8 mouse cellular contexts compared by ENCODE assay signal in the genomic region with DNA sequence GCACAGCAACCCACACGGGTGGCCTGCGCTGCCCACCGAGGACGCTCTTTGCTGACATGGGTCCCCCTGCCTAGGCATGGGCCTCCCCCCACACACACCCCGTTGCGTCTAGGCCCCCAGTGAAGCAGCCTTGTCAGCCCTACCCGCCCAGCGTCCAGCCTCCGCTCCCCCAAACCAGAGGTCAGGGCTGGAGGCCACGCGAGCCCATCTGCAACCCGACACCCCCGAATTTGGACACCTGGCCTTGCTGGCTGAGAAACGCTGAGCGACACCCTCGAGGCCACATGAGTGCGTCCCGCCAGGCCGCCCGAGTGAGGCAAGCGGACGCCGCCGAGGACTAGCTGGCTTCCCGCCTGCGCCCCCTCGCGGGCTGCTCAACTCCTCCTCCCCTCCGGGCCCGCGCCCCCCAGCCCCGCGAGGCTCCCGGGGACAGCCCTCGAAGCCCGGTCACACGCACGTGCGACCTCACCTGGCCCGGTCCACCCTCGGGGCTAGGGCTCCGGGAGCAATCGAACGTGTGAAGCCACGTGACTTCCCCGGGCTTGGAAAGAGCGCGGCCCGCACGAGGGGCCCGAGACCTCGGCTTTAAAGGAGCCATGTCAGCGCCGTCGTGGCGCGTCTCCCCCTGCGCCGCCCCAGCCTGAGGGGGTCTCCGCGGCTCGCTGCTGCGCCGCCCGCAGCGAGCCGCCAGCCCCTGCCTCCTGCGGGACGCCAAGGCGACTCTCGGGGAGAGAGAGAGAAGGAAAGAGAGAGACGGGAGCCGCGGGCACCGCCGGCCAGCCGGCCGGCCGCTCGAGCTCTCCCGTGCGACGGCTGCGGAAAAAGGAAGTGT. TPM values are rescaled to one million over a fixed set of nuclear protein-coding genes. Genes with fewer than 3 reads are reported as not detected.
DNase-seq lines count a peak whose midpoint lies in the region; ATAC-seq and TF ChIP-seq lines count a peak whose summit lies in the region.

No protein-coding gene starts in this region.

- H3K4me3 ChIP-seq in embryonic facial prominence, embryonic 10.5 days: peak overlapping the region; percentile 57
- H3K4me3 ChIP-seq in heart, embryonic 12.5 days: peak overlapping the region; percentile 64
- peak overlapping the region; percentile 47 for H3K4me3 ChIP-seq in kidney, embryonic 14.5 days (ENCODE audit: low read length)
- H3K4me3 ChIP-seq in liver, embryonic 14.5 days (ENCODE audit: insufficient read depth in 1 of 2, low read depth in 2 of 2, low read length in 2 of 2): peak overlapping the region in 1 of 2 experiments; percentile 19; a peak in 2 of 4 replicates
- H3K4me3 ChIP-seq in olfactory bulb, adult 2 months (ENCODE audit: insufficient read depth, low read depth, low read length): peak overlapping the region; percentile 65

- no peaks in the 10 kb centered on the region for H3K36me3 ChIP-seq in embryonic facial prominence, embryonic 10.5 days (replicated peaks)
- no peaks in the 10 kb centered on the region for H3K36me3 ChIP-seq in heart, embryonic 12.5 days
- H3K36me3 ChIP-seq in kidney, embryonic 14.5 days (ENCODE audit: control insufficient read depth, insufficient read depth, low read length): no peaks in the 10 kb centered on the region
- H3K36me3 ChIP-seq in liver, embryonic 14.5 days (replicated peaks; ENCODE audit: control insufficient read depth, insufficient read depth, low read depth): no peaks in the 10 kb centered on the region

- TF ChIP-seq POLR2A in olfactory bulb, adult 2 months (IDR thresholded peaks at IDR 0.05; ENCODE audit: insufficient read depth, low read depth, low read length): no peak

- peak; percentile 22; the same call in 1 of the 2 replicates for ATAC-seq in heart, embryonic 12.5 days (ENCODE audit: insufficient number of reproducible peaks, low FRiP score)
- ATAC-seq in kidney, embryonic 14.5 days (ENCODE audit: low FRiP score, low TSS enrichment): peak; percentile 44
- ATAC-seq in liver, embryonic 14.5 days (ENCODE audit: insufficient read depth): no peak

- H3K9me3 ChIP-seq in embryonic facial prominence, embryonic 10.5 days: no peaks in the 10 kb centered on the region
- H3K9me3 ChIP-seq in heart, embryonic 12.5 days (replicated peaks): no peaks in the 10 kb centered on the region
- no peaks in the 10 kb centered on the region for H3K9me3 ChIP-seq in kidney, embryonic 14.5 days (ENCODE audit: control insufficient read depth, low read length)
- no peaks in the 10 kb centered on the region for H3K9me3 ChIP-seq in liver, embryonic 14.5 days (ENCODE audit: control insufficient read depth, low read length)

- DNase-seq in right cerebral cortex, adult 18-20 months: peak; percentile 32
- no peak for DNase-seq in right cerebral cortex, postnatal 36 days (ENCODE audit: low spot score in 2 of 2)
- DNase-seq in embryonic facial prominence, embryonic 10.5 days (ENCODE audit: low spot score): peak; percentile 72
- DNase-seq in liver, embryonic 14.5 days (ENCODE audit: low read depth in 3 of 3, low spot score in 3 of 3): no peak
- DNase-seq in adipocyte (ENCODE audit: low spot score): no peak

- H3K4me1 ChIP-seq in embryonic facial prominence, embryonic 10.5 days: peaks cover 28% of the 10 kb centered on the region
- H3K4me1 ChIP-seq in heart, embryonic 12.5 days (replicated peaks): peaks cover 23% of the 10 kb centered on the region
- peaks cover 11% of the 10 kb centered on the region for H3K4me1 ChIP-seq in kidney, embryonic 14.5 days (ENCODE audit: control insufficient read depth, insufficient read depth, low read length)
- H3K4me1 ChIP-seq in liver, embryonic 14.5 days (replicated peaks; ENCODE audit: control insufficient read depth in 2 of 2, insufficient read depth in 2 of 2, low read length in 1 of 2): no peaks in the 10 kb centered on the region
- peaks cover 20% of the 10 kb centered on the region for H3K4me1 ChIP-seq in olfactory bulb, adult 2 months (ENCODE audit: control insufficient read depth, insufficient read depth, low read length)

- no peak for TF ChIP-seq EP300 in liver, embryonic 14.5 days (IDR thresholded peaks at IDR 0.05; ENCODE audit: low read depth)

- peaks cover 89% of the 10 kb centered on the region for H3K27me3 ChIP-seq in embryonic facial prominence, embryonic 10.5 days (replicated peaks; ENCODE audit: low read depth, poor library complexity, severe bottlenecking)
- H3K27me3 ChIP-seq in heart, embryonic 12.5 days (replicated peaks): peaks cover 74% of the 10 kb centered on the region
- peaks cover 69% of the 10 kb centered on the region for H3K27me3 ChIP-seq in kidney, embryonic 14.5 days (ENCODE audit: control insufficient read depth, insufficient read depth, low read length)
- peaks cover 58% of the 10 kb centered on the region for H3K27me3 ChIP-seq in liver, embryonic 14.5 days (ENCODE audit: control insufficient read depth, insufficient read depth, low read length)

- H3K9ac ChIP-seq in heart, embryonic 12.5 days: peak overlapping the region; percentile 67; the same call in 1 of the 2 replicates
- no peak overlapping the region for H3K9ac ChIP-seq in kidney, embryonic 14.5 days (ENCODE audit: low read depth, low read length)
- H3K9ac ChIP-seq in liver, embryonic 14.5 days (replicated peaks): no peak overlapping the region

- H3K27ac ChIP-seq in embryonic facial prominence, embryonic 10.5 days (replicated peaks): no peak overlapping the region; the same call in 1 of the 2 replicates
- H3K27ac ChIP-seq in heart, embryonic 12.5 days (ENCODE audit: poor library complexity, severe bottlenecking): no peak overlapping the region
- H3K27ac ChIP-seq in kidney, embryonic 14.5 days (ENCODE audit: low read depth, low read length): no peak overlapping the region
- H3K27ac ChIP-seq in liver, embryonic 14.5 days: no peak overlapping the region
- peak overlapping the region; percentile 21; the same call in 1 of the 2 replicates for H3K27ac ChIP-seq in olfactory bulb, adult 2 months (ENCODE audit: insufficient read depth, low read depth, low read length)

- H3K4me2 ChIP-seq in heart, embryonic 12.5 days: peak overlapping the region; percentile 98
- H3K4me2 ChIP-seq in kidney, embryonic 14.5 days (replicated peaks; ENCODE audit: low read depth, low read length): peak overlapping the region; percentile 91
- H3K4me2 ChIP-seq in liver, embryonic 14.5 days (ENCODE audit: low read depth): peak overlapping the region; percentile 43; the same call in 1 of the 2 replicates

- 5% methylated on average over 84 of the region's 84 CpGs for WGBS in embryonic facial prominence, embryonic 10.5 days
- 6% methylated on average over 82 of the region's 84 CpGs for WGBS in heart, embryonic 12.5 days
- WGBS in kidney, embryonic 14.5 days: 3% methylated on average over 84 of the region's 84 CpGs
- 6% methylated on average over 71 of the region's 84 CpGs for WGBS in liver, embryonic 14.5 days (ENCODE audit: insufficient replicate concordance)
- WGBS in olfactory bulb, adult 2 months: 2% methylated on average over 84 of the region's 84 CpGs

- 0 out of 2 replicates have a peak, but pooled peaks have one; percentile 11 for TF ChIP-seq CTCF in liver, embryonic 14.5 days (IDR thresholded peaks at IDR 0.05; ENCODE audit: low read depth)
- TF ChIP-seq CTCF in olfactory bulb, adult 2 months (IDR thresholded peaks at IDR 0.05; ENCODE audit: insufficient read depth, low read depth, low read length): peak; percentile 51; the same call in 1 of the 2 replicates

RNA-seq across cellular contexts. Expression of gene Cpeb1, which starts 1.6 kb away (rescaled TPM):
- 1.2 and 1.3 TPM in 2 replicates for polyA plus RNA-seq in embryonic facial prominence, embryonic 10.5 days (2016; fragmentation: Nextera tagmentation; extraction: Ambion mirVana)
- polyA plus RNA-seq in heart, embryonic 12.5 days (2016; fragmentation: Nextera tagmentation; extraction: Ambion mirVana): 3.2 and 4.4 TPM in 2 replicates
- 0.64 and 1.6 TPM in 2 replicates for polyA plus RNA-seq in kidney, embryonic 14.5 days (2014; fragmentation: Nextera tagmentation; extraction: Ambion mirVana)
- 0.03 and 0.06 TPM in 2 replicates for polyA plus RNA-seq in liver, embryonic 14.5 days (2012; rRNA removed)
- not detected in 2 replicates for polyA plus RNA-seq in liver, embryonic 14.5 days (2014; fragmentation: Nextera tagmentation; extraction: Ambion mirVana)
- polyA plus RNA-seq in olfactory bulb, adult 2 months (2012; ENCODE audit: insufficient read depth, insufficient read length, low replicate concordance, missing spikeins): not detected in 2 replicates

RNA-seq across cellular contexts. Expression of gene Ap3b2, which starts 40.1 kb away (rescaled TPM):
- 8.6 and 10.8 TPM in 2 replicates for polyA plus RNA-seq in embryonic facial prominence, embryonic 10.5 days (2016; fragmentation: Nextera tagmentation; extraction: Ambion mirVana)
- 4.5 and 5.7 TPM in 2 replicates for polyA plus RNA-seq in heart, embryonic 12.5 days (2016; fragmentation: Nextera tagmentation; extraction: Ambion mirVana)
- 0.67 and 0.92 TPM in 2 replicates for polyA plus RNA-seq in kidney, embryonic 14.5 days (2014; fragmentation: Nextera tagmentation; extraction: Ambion mirVana)
- polyA plus RNA-seq in liver, embryonic 14.5 days (2012; rRNA removed): 0.03 and 0.24 TPM in 2 replicates
- polyA plus RNA-seq in liver, embryonic 14.5 days (2014; fragmentation: Nextera tagmentation; extraction: Ambion mirVana): not detected in 2 replicates
- not detected in 2 replicates for polyA plus RNA-seq in olfactory bulb, adult 2 months (2012; ENCODE audit: insufficient read depth, insufficient read length, low replicate concordance, missing spikeins)

RNA-seq across cellular contexts. Expression of gene BC048679, which starts 44.4 kb away (rescaled TPM):
- 0.33 and 0.57 TPM in 2 replicates for polyA plus RNA-seq in embryonic facial prominence, embryonic 10.5 days (2016; fragmentation: Nextera tagmentation; extraction: Ambion mirVana)
- polyA plus RNA-seq in heart, embryonic 12.5 days (2016; fragmentation: Nextera tagmentation; extraction: Ambion mirVana): not detected in 2 replicates
- not detected in 2 replicates for polyA plus RNA-seq in kidney, embryonic 14.5 days (2014; fragmentation: Nextera tagmentation; extraction: Ambion mirVana)
- polyA plus RNA-seq in liver, embryonic 14.5 days (2012; rRNA removed): not detected in 2 replicates
- not detected in 2 replicates for polyA plus RNA-seq in liver, embryonic 14.5 days (2014; fragmentation: Nextera tagmentation; extraction: Ambion mirVana)
- polyA plus RNA-seq in olfactory bulb, adult 2 months (2012; ENCODE audit: insufficient read depth, insufficient read length, low replicate concordance, missing spikeins): not detected in 2 replicates

Comparison
In these comparisons a context has a peak if more than half of its experiments do, and no peak if none do; other contexts are left out.
1. DNase-seq: peak in right cerebral cortex, adult 18-20 months (single experiment) and embryonic facial prominence, embryonic 10.5 days (single experiment); none in right cerebral cortex, postnatal 36 days (0 of 2), liver, embryonic 14.5 days (0 of 3) and adipocyte (single experiment).
2. H3K4me2 ChIP-seq: peak in every context shown above with its lines; median percentile 98 in heart, embryonic 12.5 days; 91 in kidney, embryonic 14.5 days; 43 in liver, embryonic 14.5 days.